ENCODE assay signal across 9 mouse cellular contexts in genomic region chr10:80033511-80034391, GRCm38 (mm10). TPM values are rescaled to one million over a fixed set of nuclear protein-coding genes. Genes with fewer than 3 reads are reported as not detected.
DNase-seq lines count a peak whose midpoint lies in the region; ATAC-seq and TF ChIP-seq lines count a peak whose summit lies in the region.
"Had no signal": no experiment of that assay in that cellular context is flagged by ENCODE, and none has a peak within 500 bp of the region (broad histone marks: within the 10 kb centered on the region; RNA-seq: fewer than 3 reads in every experiment).

No protein-coding gene starts in this region.

- H3K27me3 ChIP-seq in hindbrain, embryonic 10.5 days (ENCODE audit: insufficient read depth, poor library complexity, severe bottlenecking), result no peaks in the 10 kb centered on the region
- H3K27me3 ChIP-seq in hindbrain, embryonic 11.5 days (ENCODE audit: control insufficient read depth, insufficient read depth, low read length), result no peaks in the 10 kb centered on the region
- no peaks in the 10 kb centered on the region for H3K27me3 ChIP-seq in MEL (ENCODE audit: control insufficient read depth in 1 of 2, insufficient read depth in 2 of 2, low read length in 2 of 2)
- no peaks in the 10 kb centered on the region for H3K27me3 ChIP-seq in embryonic facial prominence, embryonic 13.5 days
- no peaks in the 10 kb centered on the region for H3K27me3 ChIP-seq in intestine, embryonic 14.5 days (replicated peaks; ENCODE audit: control insufficient read depth, insufficient read depth, low read length)
- no peaks in the 10 kb centered on the region for H3K27me3 ChIP-seq in liver, embryonic 16.5 days (ENCODE audit: control insufficient read depth, insufficient read depth, low read depth, low read length)
- H3K27me3 ChIP-seq: embryonic facial prominence, embryonic 12.5 days had no signal

- no peak overlapping the region for H3K4me2 ChIP-seq in hindbrain, embryonic 11.5 days (replicated peaks; ENCODE audit: low read depth, low read length)
- H3K4me2 ChIP-seq in embryonic facial prominence, embryonic 13.5 days, result no peak overlapping the region
- peak overlapping the region; percentile 22 for H3K4me2 ChIP-seq in intestine, embryonic 14.5 days (ENCODE audit: low read length)
- H3K4me2 ChIP-seq in liver, embryonic 16.5 days (ENCODE audit: low read depth, low read length), result no peak overlapping the region
- H3K4me2 ChIP-seq: embryonic facial prominence, embryonic 12.5 days had no signal

- WGBS in hindbrain, embryonic 10.5 days, result 51% methylated on average over 9 of the region's 9 CpGs
- WGBS in hindbrain, embryonic 11.5 days, result 49% methylated on average over 9 of the region's 9 CpGs
- WGBS in embryonic facial prominence, embryonic 13.5 days, result 42% methylated on average over 9 of the region's 9 CpGs
- 31% methylated on average over 9 of the region's 9 CpGs for WGBS in intestine, embryonic 14.5 days
- 16% methylated on average over 9 of the region's 9 CpGs for WGBS in liver, embryonic 16.5 days (ENCODE audit: insufficient replicate concordance)

- peaks cover 51% of the 10 kb centered on the region for H3K36me3 ChIP-seq in hindbrain, embryonic 10.5 days
- peaks cover 9% of the 10 kb centered on the region; the same call in 1 of the 2 replicates for H3K36me3 ChIP-seq in hindbrain, embryonic 11.5 days (ENCODE audit: control insufficient read depth, insufficient read depth, low read length)
- peaks cover 0 to 26% of the 10 kb centered on the region in 2 experiments; a peak in 3 of 4 replicates for H3K36me3 ChIP-seq in MEL (ENCODE audit: control insufficient read depth in 1 of 2, insufficient read depth in 2 of 2, low read length in 2 of 2)
- peaks cover 42% of the 10 kb centered on the region for H3K36me3 ChIP-seq in embryonic facial prominence, embryonic 13.5 days
- H3K36me3 ChIP-seq in intestine, embryonic 14.5 days (ENCODE audit: control insufficient read depth, insufficient read depth, low read length), result peaks cover 46% of the 10 kb centered on the region
- peaks cover 26% of the 10 kb centered on the region for H3K36me3 ChIP-seq in liver, embryonic 16.5 days (ENCODE audit: control insufficient read depth, insufficient read depth)

- no peak for TF ChIP-seq EP300 in MEL (IDR thresholded peaks at IDR 0.05; ENCODE audit: low read depth in 1 of 2, low read length in 2 of 2)

- peak in 2 of 3 experiments; percentile 51 to 54; a peak in 5 of 6 replicates for TF ChIP-seq CTCF in MEL (IDR thresholded peaks at IDR 0.05 in 2 of 3, conservative IDR thresholded peaks at IDR 0.05 in 1 of 3; ENCODE audit: control insufficient read depth in 1 of 3, insufficient read depth in 1 of 3, low read depth in 2 of 3, low read length in 3 of 3, poor library complexity in 1 of 3, severe bottlenecking in 1 of 3)

- peak in 1 of 2 experiments; percentile 35; a peak in 1 of 4 replicates for TF ChIP-seq POLR2A in MEL (IDR thresholded peaks at IDR 0.05; ENCODE audit: control insufficient read depth in 1 of 2, insufficient read depth in 1 of 2, low read depth in 1 of 2, low read length in 2 of 2, poor library complexity in 1 of 2)

- H3K79me2 ChIP-seq in MEL (ENCODE audit: control insufficient read depth, insufficient read depth, low read length, poor library complexity), result peaks cover 11% of the 10 kb centered on the region

- DNase-seq in hindbrain, embryonic 10.5 days (ENCODE audit: low spot score), result no peak
- no peak for DNase-seq in hindbrain, embryonic 11.5 days (ENCODE audit: low spot score)
- DNase-seq in MEL (ENCODE audit: low read depth, low spot score), result peak; percentile 57
- DNase-seq in intestine, embryonic 14.5 days (ENCODE audit: low spot score), result peak; percentile 74
- peak; percentile 74 for DNase-seq in retina, postnatal 1 day

- H3K9me3 ChIP-seq in hindbrain, embryonic 10.5 days, result no peaks in the 10 kb centered on the region
- no peaks in the 10 kb centered on the region for H3K9me3 ChIP-seq in hindbrain, embryonic 11.5 days (ENCODE audit: control insufficient read depth, low read length)
- no peaks in the 10 kb centered on the region for H3K9me3 ChIP-seq in MEL (replicated peaks; ENCODE audit: insufficient read depth, low read length)
- no peaks in the 10 kb centered on the region for H3K9me3 ChIP-seq in embryonic facial prominence, embryonic 13.5 days
- H3K9me3 ChIP-seq in intestine, embryonic 14.5 days (ENCODE audit: control insufficient read depth, low read length), result no peaks in the 10 kb centered on the region
- no peaks in the 10 kb centered on the region for H3K9me3 ChIP-seq in liver, embryonic 16.5 days (replicated peaks; ENCODE audit: control insufficient read depth, low read length)
- H3K9me3 ChIP-seq: embryonic facial prominence, embryonic 12.5 days had no signal

- peak; percentile 26; the same call in 1 of the 2 replicates for TF ChIP-seq RAD21 in MEL (IDR thresholded peaks at IDR 0.05; ENCODE audit: low read depth, low read length)

- H3K4me1 ChIP-seq in hindbrain, embryonic 10.5 days (replicated peaks), result peaks cover 36% of the 10 kb centered on the region
- peaks cover 6% of the 10 kb centered on the region for H3K4me1 ChIP-seq in hindbrain, embryonic 11.5 days (replicated peaks; ENCODE audit: control insufficient read depth, insufficient read depth, low read length)
- H3K4me1 ChIP-seq in MEL (ENCODE audit: control insufficient read depth in 1 of 2, insufficient read depth in 2 of 2, low read length in 2 of 2), result peaks cover 7 to 36% of the 10 kb centered on the region in 2 experiments; a peak in 3 of 4 replicates
- H3K4me1 ChIP-seq in embryonic facial prominence, embryonic 13.5 days, result peaks cover 28% of the 10 kb centered on the region
- peaks cover 36% of the 10 kb centered on the region for H3K4me1 ChIP-seq in intestine, embryonic 14.5 days (replicated peaks; ENCODE audit: control insufficient read depth, insufficient read depth, low read length)
- H3K4me1 ChIP-seq in liver, embryonic 16.5 days (ENCODE audit: control insufficient read depth, low read depth, low read length), result peaks cover 28% of the 10 kb centered on the region

- H3K27ac ChIP-seq in hindbrain, embryonic 10.5 days, result peak overlapping the region; percentile 35; the same call in 1 of the 2 replicates
- no peak overlapping the region for H3K27ac ChIP-seq in hindbrain, embryonic 11.5 days (ENCODE audit: low read depth, low read length)
- peak overlapping the region; percentile 95 for H3K27ac ChIP-seq in MEL (ENCODE audit: control insufficient read depth, low read depth, low read length)
- peak overlapping the region; percentile 68 for H3K27ac ChIP-seq in embryonic facial prominence, embryonic 13.5 days
- peak overlapping the region; percentile 77 for H3K27ac ChIP-seq in intestine, embryonic 14.5 days (ENCODE audit: low read depth)
- peak overlapping the region; percentile 65 for H3K27ac ChIP-seq in liver, embryonic 16.5 days (ENCODE audit: low read length)

- H3K4me3 ChIP-seq in hindbrain, embryonic 10.5 days, result no peak overlapping the region
- no peak overlapping the region for H3K4me3 ChIP-seq in hindbrain, embryonic 11.5 days (ENCODE audit: low read depth, low read length)
- H3K4me3 ChIP-seq in MEL (ENCODE audit: control insufficient read depth in 1 of 2, insufficient read depth in 1 of 2, low read depth in 2 of 2, low read length in 2 of 2), result 0 out of 4 replicates have a peak overlapping the region, but pooled peaks of 1 of the 2 experiments have one; percentile 5
- no peak overlapping the region for H3K4me3 ChIP-seq in embryonic facial prominence, embryonic 13.5 days
- no peak overlapping the region for H3K4me3 ChIP-seq in intestine, embryonic 14.5 days (ENCODE audit: low read depth, low read length)
- no peak overlapping the region for H3K4me3 ChIP-seq in liver, embryonic 16.5 days (ENCODE audit: low read depth, low read length)
- H3K4me3 ChIP-seq: embryonic facial prominence, embryonic 12.5 days had no signal

- ATAC-seq in hindbrain, embryonic 11.5 days (ENCODE audit: low FRiP score), result no peak; the same call in 1 of the 2 replicates
- no peak for ATAC-seq in embryonic facial prominence, embryonic 13.5 days (ENCODE audit: insufficient number of reproducible peaks, insufficient read depth, low FRiP score, low TSS enrichment, low read depth)
- peak; percentile 77 for ATAC-seq in intestine, embryonic 14.5 days (replicated peaks; ENCODE audit: low FRiP score, low TSS enrichment, low read depth)
- peak; percentile 25; the same call in 1 of the 2 replicates for ATAC-seq in liver, embryonic 16.5 days (ENCODE audit: low read depth)
- ATAC-seq in activated CD4-positive, CD25-positive, alpha-beta regulatory T cell, adult 4 months, result no peak

- H3K9ac ChIP-seq in hindbrain, embryonic 11.5 days (ENCODE audit: low read depth, low read length), result no peak overlapping the region
- H3K9ac ChIP-seq in MEL (ENCODE audit: control insufficient read depth, low read depth, low read length, poor library complexity, severe bottlenecking), result peak overlapping the region; percentile 58
- 0 out of 2 replicates have a peak overlapping the region, but pooled peaks have one; percentile 21 for H3K9ac ChIP-seq in embryonic facial prominence, embryonic 13.5 days
- no peak overlapping the region for H3K9ac ChIP-seq in intestine, embryonic 14.5 days (ENCODE audit: low read length)
- no peak overlapping the region for H3K9ac ChIP-seq in liver, embryonic 16.5 days (ENCODE audit: low read depth, low read length)
- H3K9ac ChIP-seq: embryonic facial prominence, embryonic 12.5 days had no signal

RNA-seq across cellular contexts. Expression of gene Polr2e, which starts 5.8 kb away (rescaled TPM):
- polyA plus RNA-seq in hindbrain, embryonic 10.5 days (2016; fragmentation: Nextera tagmentation; extraction: Ambion mirVana), result 261 and 268 TPM in 2 replicates
- polyA plus RNA-seq in hindbrain, embryonic 11.5 days (2014; fragmentation: Nextera tagmentation; extraction: Ambion mirVana), result 215 and 222 TPM in 2 replicates
- 156 and 169 TPM in 2 replicates for total RNA-seq in MEL (2012; rRNA removed)
- polyA plus RNA-seq in MEL (2012; ENCODE audit: insufficient read depth in 1 of 2, insufficient read length in 2 of 2, low read depth in 1 of 2, low replicate concordance in 2 of 2, missing spikeins in 1 of 2), result 100 to 1,000 TPM; 258 to 279 TPM
- polyA plus RNA-seq in embryonic facial prominence, embryonic 13.5 days (2015; fragmentation: Nextera tagmentation; extraction: Ambion mirVana), result 247 and 265 TPM in 2 replicates
- polyA plus RNA-seq in intestine, embryonic 14.5 days (2014; fragmentation: Nextera tagmentation; extraction: Ambion mirVana), result 255 and 274 TPM in 2 replicates
- 66.8 and 70.1 TPM in 2 replicates for polyA plus RNA-seq in liver, embryonic 16.5 days (2015; fragmentation: Nextera tagmentation; extraction: Ambion mirVana)
- 100 to 1,000 TPM; 174 to 175 TPM for polyA plus RNA-seq in activated CD4-positive, CD25-positive, alpha-beta regulatory T cell, adult 4 months (2017; shearing (Covaris generic))

RNA-seq across cellular contexts. Expression of gene Gpx4, which starts 13.2 kb away (rescaled TPM):
- 681 and 705 TPM in 2 replicates for polyA plus RNA-seq in hindbrain, embryonic 10.5 days (2016; fragmentation: Nextera tagmentation; extraction: Ambion mirVana)
- polyA plus RNA-seq in hindbrain, embryonic 11.5 days (2014; fragmentation: Nextera tagmentation; extraction: Ambion mirVana), result 543 and 552 TPM in 2 replicates
- 422 and 508 TPM in 2 replicates for total RNA-seq in MEL (2012; rRNA removed)
- 100 to 1,000 TPM in 1 of 2 experiments, not detected in 1; 536 TPM for polyA plus RNA-seq in MEL (2012; ENCODE audit: insufficient read depth in 1 of 2, insufficient read length in 2 of 2, low read depth in 1 of 2, low replicate concordance in 2 of 2, missing spikeins in 1 of 2)
- 445 and 488 TPM in 2 replicates for polyA plus RNA-seq in embryonic facial prominence, embryonic 13.5 days (2015; fragmentation: Nextera tagmentation; extraction: Ambion mirVana)
- 607 and 623 TPM in 2 replicates for polyA plus RNA-seq in intestine, embryonic 14.5 days (2014; fragmentation: Nextera tagmentation; extraction: Ambion mirVana)
- polyA plus RNA-seq in liver, embryonic 16.5 days (2015; fragmentation: Nextera tagmentation; extraction: Ambion mirVana), result 553 and 567 TPM in 2 replicates
- polyA plus RNA-seq in activated CD4-positive, CD25-positive, alpha-beta regulatory T cell, adult 4 months (2017; shearing (Covaris generic)), result 100 to 1,000 TPM; 346 to 370 TPM

RNA-seq across cellular contexts. Expression of gene Arhgap45, which starts 17.3 kb away (rescaled TPM):
- polyA plus RNA-seq in hindbrain, embryonic 10.5 days (2016; fragmentation: Nextera tagmentation; extraction: Ambion mirVana), result 8.4 and 9.0 TPM in 2 replicates
- polyA plus RNA-seq in hindbrain, embryonic 11.5 days (2014; fragmentation: Nextera tagmentation; extraction: Ambion mirVana), result 4.1 and 4.3 TPM in 2 replicates
- 25.2 and 26.2 TPM in 2 replicates for total RNA-seq in MEL (2012; rRNA removed)
- 10 to 100 TPM in 1 of 2 experiments, not detected in 1; 53.6 TPM for polyA plus RNA-seq in MEL (2012; ENCODE audit: insufficient read depth in 1 of 2, insufficient read length in 2 of 2, low read depth in 1 of 2, low replicate concordance in 2 of 2, missing spikeins in 1 of 2)
- 3.9 and 4.6 TPM in 2 replicates for polyA plus RNA-seq in embryonic facial prominence, embryonic 13.5 days (2015; fragmentation: Nextera tagmentation; extraction: Ambion mirVana)
- polyA plus RNA-seq in intestine, embryonic 14.5 days (2014; fragmentation: Nextera tagmentation; extraction: Ambion mirVana), result 6.8 and 8.0 TPM in 2 replicates
- 16.6 and 17.3 TPM in 2 replicates for polyA plus RNA-seq in liver, embryonic 16.5 days (2015; fragmentation: Nextera tagmentation; extraction: Ambion mirVana)
- polyA plus RNA-seq in activated CD4-positive, CD25-positive, alpha-beta regulatory T cell, adult 4 months (2017; shearing (Covaris generic)), result 100 to 1,000 TPM; 196 to 326 TPM

RNA-seq across cellular contexts. Expression of gene Abca7, which starts 37.5 kb away (rescaled TPM):
- polyA plus RNA-seq in hindbrain, embryonic 10.5 days (2016; fragmentation: Nextera tagmentation; extraction: Ambion mirVana), result 4.4 and 6.0 TPM in 2 replicates
- polyA plus RNA-seq in hindbrain, embryonic 11.5 days (2014; fragmentation: Nextera tagmentation; extraction: Ambion mirVana), result 2.6 TPM in 2 replicates
- total RNA-seq in MEL (2012; rRNA removed), result 7.4 and 7.7 TPM in 2 replicates
- polyA plus RNA-seq in MEL (2012; ENCODE audit: insufficient read depth in 1 of 2, insufficient read length in 2 of 2, low read depth in 1 of 2, low replicate concordance in 2 of 2, missing spikeins in 1 of 2), result 10 to 100 TPM in 1 of 2 experiments, not detected in 1; 16.8 TPM
- polyA plus RNA-seq in embryonic facial prominence, embryonic 13.5 days (2015; fragmentation: Nextera tagmentation; extraction: Ambion mirVana), result 2.2 and 2.6 TPM in 2 replicates
- polyA plus RNA-seq in intestine, embryonic 14.5 days (2014; fragmentation: Nextera tagmentation; extraction: Ambion mirVana), result 3.7 and 3.8 TPM in 2 replicates
- 8.6 and 9.0 TPM in 2 replicates for polyA plus RNA-seq in liver, embryonic 16.5 days (2015; fragmentation: Nextera tagmentation; extraction: Ambion mirVana)
- 10 to 100 TPM; 13.2 to 17.0 TPM for polyA plus RNA-seq in activated CD4-positive, CD25-positive, alpha-beta regulatory T cell, adult 4 months (2017; shearing (Covaris generic))

RNA-seq across cellular contexts. Expression of gene Cnn2, which starts 45.4 kb away (rescaled TPM):
- polyA plus RNA-seq in hindbrain, embryonic 10.5 days (2016; fragmentation: Nextera tagmentation; extraction: Ambion mirVana), result 201 and 223 TPM in 2 replicates
- 180 and 221 TPM in 2 replicates for polyA plus RNA-seq in hindbrain, embryonic 11.5 days (2014; fragmentation: Nextera tagmentation; extraction: Ambion mirVana)
- 8.7 and 9.1 TPM in 2 replicates for total RNA-seq in MEL (2012; rRNA removed)
- 10 to 100 TPM in 1 of 2 experiments, not detected in 1; 25.3 TPM for polyA plus RNA-seq in MEL (2012; ENCODE audit: insufficient read depth in 1 of 2, insufficient read length in 2 of 2, low read depth in 1 of 2, low replicate concordance in 2 of 2, missing spikeins in 1 of 2)
- polyA plus RNA-seq in embryonic facial prominence, embryonic 13.5 days (2015; fragmentation: Nextera tagmentation; extraction: Ambion mirVana), result 298 and 319 TPM in 2 replicates
- polyA plus RNA-seq in intestine, embryonic 14.5 days (2014; fragmentation: Nextera tagmentation; extraction: Ambion mirVana), result 320 and 368 TPM in 2 replicates
- polyA plus RNA-seq in liver, embryonic 16.5 days (2015; fragmentation: Nextera tagmentation; extraction: Ambion mirVana), result 42.5 and 44.9 TPM in 2 replicates
- polyA plus RNA-seq in activated CD4-positive, CD25-positive, alpha-beta regulatory T cell, adult 4 months (2017; shearing (Covaris generic)), result 100 to 1,000 TPM; 828 to 877 TPM

Comparison
In these comparisons a context has a peak if more than half of its experiments do, and no peak if none do; other contexts are left out.
1. DNase-seq: peak in MEL (single experiment), intestine, embryonic 14.5 days (single experiment) and retina, postnatal 1 day (single experiment); none in hindbrain, embryonic 10.5 days (single experiment) and hindbrain, embryonic 11.5 days (single experiment).
2. ATAC-seq: peak in intestine, embryonic 14.5 days (single experiment) and liver, embryonic 16.5 days (single experiment); none in hindbrain, embryonic 11.5 days (single experiment), embryonic facial prominence, embryonic 13.5 days (single experiment) and activated CD4-positive, CD25-positive, alpha-beta regulatory T cell, adult 4 months (single experiment).
3. H3K9ac ChIP-seq: peak in MEL (single experiment) and embryonic facial prominence, embryonic 13.5 days (single experiment); none in hindbrain, embryonic 11.5 days (single experiment), intestine, embryonic 14.5 days (single experiment) and liver, embryonic 16.5 days (single experiment).